Mouse (Mus musculus) embryonic facial prominence, embryonic 13.5 days (tissue): ENCODE measurements around the gene Crkl. TPM values are rescaled to one million over a fixed set of nuclear protein-coding genes. Genes with fewer than 3 reads are reported as not detected.
A peak's percentile ranks its signal among the peaks of the same experiment; 100 is the strongest.

Experiments used
- ATAC-seq: fragments of 200-750 bp; cut with Nextera tagmentation; 2 replicates; pipeline ENCODE4 v1.8.0; 2017; ENCODE audit warnings: low read depth; ENCODE audit not compliant: insufficient number of reproducible peaks, insufficient read depth, low FRiP score, low TSS enrichment
- H3K27ac ChIP-seq: fragments of 300-500 bp; sonication (generic); 2 replicates; pipeline ENCODE4 v1.5.1; 2015; ENCODE audit warnings: moderate library complexity, mild to moderate bottlenecking, inconsistent platforms
- H3K27me3 ChIP-seq: fragments of 300-500 bp; sonication (generic); 2 replicates; pipeline ENCODE4 v1.6.1; 2015; ENCODE audit warnings: mild to moderate bottlenecking, inconsistent platforms
- H3K36me3 ChIP-seq: fragments of 300-500 bp; sonication (generic); 2 replicates; pipeline ENCODE4 v1.6.1; 2015; ENCODE audit warnings: mild to moderate bottlenecking, inconsistent platforms
- H3K4me1 ChIP-seq: fragments of 300-500 bp; sonication (generic); 2 replicates; pipeline ENCODE4 v1.6.1; 2015; ENCODE audit warnings: inconsistent platforms
- H3K4me2 ChIP-seq: fragments of 300-500 bp; sonication (generic); 2 replicates; pipeline ENCODE4 v1.6.1; 2015; ENCODE audit warnings: moderate library complexity, mild to moderate bottlenecking, inconsistent platforms
- H3K4me3 ChIP-seq: fragments of 300-500 bp; sonication (generic); 2 replicates; pipeline ENCODE4 v1.5.1; 2015; ENCODE audit warnings: mild to moderate bottlenecking, inconsistent platforms
- H3K9ac ChIP-seq: fragments of 300-500 bp; sonication (generic); 2 replicates; pipeline ENCODE4 v1.6.1; 2015; ENCODE audit warnings: mild to moderate bottlenecking, inconsistent platforms
- H3K9me3 ChIP-seq: fragments of 300-500 bp; sonication (generic); 2 replicates; pipeline ENCODE4 v1.6.1; 2016; ENCODE audit warnings: inconsistent platforms
- WGBS: fragments of 180-500 bp; shearing (Covaris S2); methylation state at CpG from one replicate; pipeline ENCODE4 v1.1.7; 2015; ENCODE audit warnings: mixed read lengths; 5-methylcytosine and 5-hydroxymethylcytosine counted together
- polyA plus RNA-seq: library from polyadenylated mRNA; unstranded; fragments of >200 nt; fragmentation: Nextera tagmentation; extraction: Ambion mirVana; gene quantifications from 2 replicates; pipeline ENCODE4 v1.2.1, GENCODE M21; 2015

Crkl gene
- polyA plus RNA-seq, 1 experiment from 2014 or later: 84.3 TPM

DNA sequence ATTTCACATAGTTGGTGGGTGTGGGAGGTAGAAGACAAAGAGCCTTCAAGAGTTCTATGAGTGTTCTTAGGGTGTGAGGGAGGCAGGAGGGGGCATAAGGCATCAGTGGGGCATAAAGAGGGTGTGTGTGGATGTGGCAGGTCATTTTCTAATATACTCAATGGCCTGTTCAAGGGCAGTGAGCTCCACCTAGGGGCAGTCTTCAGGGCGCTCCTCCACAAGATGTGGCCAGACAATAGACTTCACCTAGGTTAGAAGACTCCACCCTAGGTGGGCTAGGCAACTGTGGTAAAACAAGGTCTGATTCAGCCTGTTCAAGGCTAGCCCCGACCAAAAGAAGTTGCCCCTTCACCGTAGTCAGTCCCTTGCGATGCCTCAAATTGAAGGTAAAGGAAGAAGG, 80.5 kb downstream of the Crkl start:
- H3K36me3 ChIP-seq: peaks cover 19% of the 10 kb centered on the region
- no peak for ATAC-seq
- no peaks in the 10 kb centered on the region for H3K9me3 ChIP-seq
- H3K4me2 ChIP-seq: 0 out of 2 replicates have a peak overlapping the region, but pooled peaks have one; percentile 76
- H3K4me3 ChIP-seq: no peak overlapping the region
- WGBS: 58% methylated on average over 4 of the region's 4 CpGs
- peaks cover 15% of the 10 kb centered on the region for H3K4me1 ChIP-seq
- H3K9ac ChIP-seq: no peak overlapping the region
- H3K27ac ChIP-seq: no peak overlapping the region
- no peaks in the 10 kb centered on the region for H3K27me3 ChIP-seq

- ATAC-seq: no peak
- Histone ChIP-seq H3K9ac (no peak overlapping the region), H3K4me1 (peaks cover 15% of the 10 kb centered on the region), H3K27me3 (no peaks in the 10 kb centered on the region), H3K36me3 (peaks cover 13% of the 10 kb centered on the region), H3K27ac (no peak overlapping the region), H3K4me3 (no peak overlapping the region), H3K4me2 (no peak overlapping the region), H3K9me3 (no peaks in the 10 kb centered on the region)
- 74% methylated on average over 14 of the region's 14 CpGs for WGBS
These were observed 81.0 kb downstream of the Crkl start for GRCm38 (mm10) chr16:17532676-17533329.

- WGBS: 90% methylated on average over 3 of the region's 3 CpGs
These were observed 84.8 kb downstream of the Crkl start for GRCm38 (mm10) chr16:17536584-17536983.

More at GRCm38 (mm10) chr16:17536584-17536983, 84.8 kb downstream of the Crkl start:
- Histone ChIP-seq H3K36me3 (no peaks in the 10 kb centered on the region), H3K27ac (no peak overlapping the region), H3K9ac (no peak overlapping the region), H3K27me3 (0 out of 2 replicates have a peak, but pooled peaks cover 4% of the 10 kb centered on the region), H3K4me1 (peaks cover 5% of the 10 kb centered on the region), H3K4me2 (no peak overlapping the region), H3K4me3 (no peak overlapping the region), H3K9me3 (no peaks in the 10 kb centered on the region)
- no peak for ATAC-seq

Other genes with a start within 250 kb of the Crkl start
- 348 TPM in 2 replicates for gene Ube2l3, start 249.3 kb upstream of the Crkl start, polyA plus RNA-seq
- gene Rimbp3, start 243.4 kb upstream of the Crkl start, polyA plus RNA-seq: 0.35 and 0.43 TPM in 2 replicates
- 6.3 and 7.1 TPM in 2 replicates for gene Hic2, start 218.4 kb upstream of the Crkl start, polyA plus RNA-seq
- gene Tmem191c, start 175.9 kb upstream of the Crkl start, polyA plus RNA-seq: 12.7 and 13.6 TPM in 2 replicates
- 0.45 and 2.2 TPM in 2 replicates for gene Serpind1, start 120.6 kb upstream of the Crkl start, polyA plus RNA-seq
- gene Snap29, start 46.0 kb upstream of the Crkl start, polyA plus RNA-seq: 13.2 and 15.5 TPM in 2 replicates
- gene Pi4ka, start 45.7 kb upstream of the Crkl start, polyA plus RNA-seq: 35.5 and 37.9 TPM in 2 replicates
- 1.1 and 2.0 TPM in 2 replicates for gene Aifm3, start 37.6 kb downstream of the Crkl start, polyA plus RNA-seq
- gene Lztr1, start 56.7 kb downstream of the Crkl start, polyA plus RNA-seq: 98.5 and 119 TPM in 2 replicates
- 72.5 and 75.2 TPM in 2 replicates for gene Thap7, start 79.1 kb downstream of the Crkl start, polyA plus RNA-seq
- gene Lrrc74b, start 109.3 kb downstream of the Crkl start, polyA plus RNA-seq: not detected in 2 replicates
- gene P2rx6, start 109.9 kb downstream of the Crkl start, polyA plus RNA-seq: 0.08 and 0.32 TPM in 2 replicates
- 5.5 and 6.0 TPM in 2 replicates for gene Slc7a4, start 131.2 kb downstream of the Crkl start, polyA plus RNA-seq
- gene Smpd4, start 167.4 kb downstream of the Crkl start, polyA plus RNA-seq: 39.0 and 39.8 TPM in 2 replicates
- gene Ccdc74a, start 194.5 kb downstream of the Crkl start, polyA plus RNA-seq: 8.7 and 10.4 TPM in 2 replicates